Mouse (Mus musculus) layer of hippocampus, adult 9-11 months (tissue): ENCODE results near the gene Mast4.
A peak's percentile ranks its signal among the peaks of the same experiment; 100 is the strongest.

Source experiments
- DNase-seq: peaks from one replicate; pipeline ENCODE4 v3.0.0; 2022

Gene Mast4

GRCm38 (mm10) chr13:102912867-102913266 lies 421.4 kb downstream of the Mast4 start:
- DNase-seq, result no peak

GRCm38 (mm10) chr13:102909654-102910418 lies 424.5 kb downstream of the Mast4 start:
- no peak for DNase-seq

DNA sequence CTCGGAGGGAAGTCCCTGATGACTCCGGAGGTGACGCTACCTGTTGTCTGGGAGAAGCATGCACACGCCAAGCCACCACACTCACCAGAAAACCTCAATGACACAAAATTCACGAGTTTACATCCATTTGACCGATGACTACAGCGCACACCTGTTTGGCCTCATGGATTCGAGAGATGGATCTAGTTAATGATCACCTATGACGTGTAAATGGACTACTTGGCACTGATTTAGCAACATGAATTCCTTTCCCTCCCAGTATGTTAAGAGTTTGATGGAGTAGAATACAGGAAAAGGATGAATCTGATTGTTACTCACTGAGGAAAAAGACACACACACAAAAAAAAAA lies 427.7 kb downstream of the Mast4 start:
- no peak for DNase-seq

DNA sequence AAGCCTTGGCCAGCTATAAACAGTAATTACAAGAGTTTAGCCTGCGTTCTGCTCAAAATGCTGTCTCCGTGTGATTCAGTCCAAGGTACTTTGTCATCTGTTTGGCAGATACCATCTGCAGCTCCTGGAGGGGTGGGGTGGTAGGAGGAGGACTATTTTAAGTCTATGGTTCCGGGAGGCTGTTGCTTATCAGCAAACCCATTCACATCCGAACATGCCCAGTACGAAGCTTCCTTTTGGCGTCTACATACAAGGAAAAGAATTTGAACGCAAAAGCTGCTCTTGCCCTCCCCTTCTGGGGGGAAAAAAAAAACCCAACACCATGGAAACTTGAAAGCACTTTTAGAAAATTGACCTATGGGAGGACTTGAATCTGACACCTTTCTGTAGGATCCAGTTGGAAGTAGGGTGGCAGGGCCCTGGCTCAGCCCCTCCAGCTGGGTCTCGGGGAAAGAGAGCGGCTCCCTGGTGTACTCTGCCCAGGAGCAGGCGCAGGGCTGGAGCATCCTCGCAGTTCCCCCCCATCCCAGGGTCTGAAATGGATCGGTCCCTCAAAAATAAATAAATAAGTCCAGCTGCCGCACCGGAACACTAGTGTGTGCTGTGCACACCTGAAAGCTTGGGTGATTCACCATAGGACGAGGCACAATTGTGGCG lies 428.2 kb downstream of the Mast4 start:
- peak; percentile 91 for DNase-seq

GRCm38 (mm10) chr13:102905361-102905950 lies 428.8 kb downstream of the Mast4 start:
- no peak for DNase-seq

- DNase-seq, result no peak
These were observed 430.6 kb downstream of the Mast4 start for GRCm38 (mm10) chr13:102903689-102904088.

DNA sequence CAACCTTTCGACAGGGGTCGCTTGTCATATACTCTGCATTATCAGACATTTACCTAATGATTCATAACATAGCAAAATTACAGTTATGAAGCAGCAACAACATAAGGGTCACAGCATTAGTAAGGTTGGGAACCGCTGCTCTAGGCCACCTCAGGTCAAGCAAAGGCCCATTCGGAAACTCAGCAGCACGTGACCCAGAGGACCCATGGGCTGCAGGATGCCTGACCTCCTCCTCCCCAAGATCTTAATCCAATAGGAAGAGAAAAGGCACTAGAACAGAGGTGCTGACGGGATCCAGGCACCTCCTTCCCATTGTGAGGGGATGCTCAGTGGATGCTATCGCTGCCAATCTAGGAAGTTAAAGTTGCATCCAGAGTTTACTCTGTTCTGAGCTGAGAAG lies 432.2 kb downstream of the Mast4 start:
- no peak for DNase-seq

- DNase-seq, result no peak
These were observed 433.8 kb downstream of the Mast4 start for GRCm38 (mm10) chr13:102900531-102900930.

- no peak for DNase-seq
These were observed 434.2 kb downstream of the Mast4 start for GRCm38 (mm10) chr13:102900083-102900420.

- DNase-seq, result no peak
These were observed 434.8 kb downstream of the Mast4 start for GRCm38 (mm10) chr13:102899253-102900082.

GRCm38 (mm10) chr13:102898374-102899131 lies 435.7 kb downstream of the Mast4 start:
- DNase-seq, result no peak

- no peak for DNase-seq
These were observed 438.0 kb downstream of the Mast4 start for GRCm38 (mm10) chr13:102896322-102896721.

- DNase-seq, result no peak
These were observed 438.4 kb downstream of the Mast4 start for GRCm38 (mm10) chr13:102895894-102896293.

GRCm38 (mm10) chr13:102894287-102895234 lies 439.7 kb downstream of the Mast4 start:
- no peak for DNase-seq

- no peak for DNase-seq
These were observed 441.5 kb downstream of the Mast4 start for GRCm38 (mm10) chr13:102892783-102893182.

- no peak for DNase-seq
These were observed 444.3 kb downstream of the Mast4 start for GRCm38 (mm10) chr13:102889989-102890388.

- DNase-seq, result no peak
These were observed 444.8 kb downstream of the Mast4 start for GRCm38 (mm10) chr13:102889537-102889936.

GRCm38 (mm10) chr13:102888895-102889490 lies 445.3 kb downstream of the Mast4 start:
- DNase-seq, result no peak

DNA sequence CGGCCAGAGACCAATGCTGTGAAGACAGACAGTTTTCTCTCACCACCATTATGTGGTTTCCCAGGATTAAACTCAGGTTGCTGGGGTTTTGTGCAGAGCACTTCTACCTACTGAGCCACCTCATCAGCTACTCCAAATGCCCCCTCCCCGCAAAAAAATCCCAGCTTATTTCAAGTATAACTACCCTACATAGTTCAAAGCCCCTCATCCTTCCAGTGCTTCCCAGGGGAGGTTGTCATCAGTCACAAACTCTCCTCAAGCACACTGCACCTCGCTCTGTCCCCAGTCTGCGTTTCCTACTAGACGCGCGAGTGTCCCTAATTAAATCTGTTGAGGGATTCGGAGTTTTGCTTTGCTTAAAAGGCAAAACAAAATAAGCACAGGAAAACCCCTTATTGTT lies 446.1 kb downstream of the Mast4 start:
- DNase-seq, result no peak

DNA sequence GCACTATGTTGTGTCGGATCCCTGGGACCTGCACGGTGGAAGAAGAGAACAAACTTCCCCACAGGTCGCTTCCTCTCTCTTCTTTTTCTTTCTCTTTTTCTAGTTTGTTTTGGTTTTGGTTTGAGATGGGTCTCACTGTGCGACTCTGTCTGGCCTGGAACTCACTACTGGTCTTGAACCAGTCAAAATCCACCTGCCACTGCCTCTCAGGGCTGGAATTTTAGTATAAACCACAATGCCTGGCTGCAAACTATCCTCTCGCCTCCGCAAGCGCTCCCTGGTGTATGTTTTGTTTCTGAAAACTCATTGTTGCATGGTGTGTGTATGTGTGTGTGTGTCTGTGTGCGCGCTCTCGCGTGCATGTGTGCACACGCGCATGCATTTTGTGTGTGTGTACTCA lies 446.8 kb downstream of the Mast4 start:
- no peak for DNase-seq

DNA sequence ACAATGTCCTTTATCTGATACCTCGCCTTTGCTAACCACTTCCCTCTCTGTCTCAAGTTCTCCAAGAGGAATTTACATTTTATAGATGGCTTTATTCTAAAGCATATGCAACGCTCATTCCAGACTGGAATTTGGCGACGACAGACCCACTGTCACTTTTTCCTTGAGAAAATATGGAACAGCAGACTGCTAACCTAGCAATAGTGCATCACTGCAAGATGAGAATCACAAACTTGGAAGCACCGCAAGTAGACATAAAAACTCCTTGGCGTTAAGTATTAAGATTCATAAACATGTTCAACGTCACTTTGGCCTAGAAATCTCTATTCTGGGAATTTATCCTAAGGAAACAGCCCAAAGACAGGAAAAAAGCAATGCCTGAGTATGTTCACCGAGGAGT lies 447.5 kb downstream of the Mast4 start:
- DNase-seq, result no peak
